In the genomic region with DNA sequence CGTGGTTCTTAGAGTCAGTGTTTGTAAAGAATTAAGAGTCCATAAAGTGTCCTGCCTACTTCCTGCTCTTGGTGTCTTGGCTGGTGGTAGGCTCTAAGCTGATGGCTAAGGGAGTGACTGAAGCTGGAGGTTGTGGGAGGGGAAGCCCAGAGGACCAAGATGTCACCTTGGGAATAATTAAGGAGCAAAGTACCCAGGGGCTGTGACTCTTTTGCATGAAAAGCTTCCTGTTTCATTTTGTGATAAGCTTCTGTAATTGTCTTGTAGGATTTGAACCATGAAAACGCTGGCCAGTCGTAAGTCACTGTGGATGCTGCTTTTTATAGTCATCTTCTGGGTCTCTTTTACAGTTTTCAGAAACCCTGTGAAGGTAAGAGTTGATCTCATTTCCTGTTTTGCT, we compare ENCODE assay signal across 29 mouse cellular contexts. TPM values are rescaled to one million over a fixed set of nuclear protein-coding genes. Genes with fewer than 3 reads are reported as not detected.
DNase-seq lines count a peak whose midpoint lies in the region; ATAC-seq and TF ChIP-seq lines count a peak whose summit lies in the region.
"Had no signal": no experiment of that assay in that cellular context is flagged by ENCODE, and none has a peak within 500 bp of the region (broad histone marks: within the 10 kb centered on the region; RNA-seq: fewer than 3 reads in every experiment).

No protein-coding gene starts in this region.

- DNase-seq in heart, adult 11 months = peak; percentile 39
- DNase-seq in heart, adult 9 months (ENCODE audit: low spot score in 2 of 2) = no peak
- DNase-seq in B cell, adult 2 months = peak; percentile 26 to 32
- DNase-seq in natural killer cell, adult 2 months (ENCODE audit: low spot score in 2 of 2) = peak; percentile 9 to 29
- no peak for DNase-seq in lung, adult 2 months
- DNase-seq in left cerebral cortex, adult 2 months (ENCODE audit: extremely low spot score in 1 of 2, low spot score in 2 of 2) = no peak
- DNase-seq: adrenal gland, postnatal 25 days; cerebellum, adult 2 months; cerebellum, postnatal 14 days; gastrocnemius, postnatal 14 days; heart, adult 18-20 months; kidney, adult 2 months; kidney, postnatal 10 days; layer of hippocampus, adult 9-11 months; liver, postnatal 0 days; lung, postnatal 4 days; right cerebral cortex, postnatal 25 days; spleen, adult 18-20 months; thymus, postnatal 4 days had no signal

- intact Hi-C loops in left cerebral cortex, adult 2 months (cut with DNase I) = no loop called here

- H3K4me1 ChIP-seq in lung, adult 2 months (ENCODE audit: control insufficient read depth, insufficient read depth, low read length) = no peaks in the 10 kb centered on the region
- H3K4me1 ChIP-seq: embryonic facial prominence, embryonic 10.5 days; embryonic facial prominence, embryonic 15.5 days; forebrain, embryonic 13.5 days; heart, embryonic 12.5 days; intestine, embryonic 15.5 days; midbrain, embryonic 13.5 days had no signal

- H3K27ac ChIP-seq in left cerebral cortex, adult 2 months = no peak overlapping the region
- H3K27ac ChIP-seq: embryonic facial prominence, embryonic 10.5 days; embryonic facial prominence, embryonic 15.5 days; forebrain, embryonic 13.5 days; intestine, embryonic 15.5 days; limb, embryonic 12.5 days; midbrain, embryonic 13.5 days had no signal

- 53% methylated on average over 3 of the region's 3 CpGs for WGBS in lung, adult 2 months

- TF ChIP-seq CTCF in lung, adult 2 months (IDR thresholded peaks at IDR 0.05; ENCODE audit: insufficient read depth, low read length) = no peak
- no peak for TF ChIP-seq CTCF in left cerebral cortex, adult 2 months (IDR thresholded peaks at IDR 0.05)

- ATAC-seq in granulocyte monocyte progenitor cell, adult 5-6 weeks (replicated peaks; ENCODE audit: poor library complexity, severe bottlenecking) = peak; percentile 37
- ATAC-seq: forebrain, embryonic 13.5 days; hindbrain, embryonic 16.5 days; intestine, embryonic 15.5 days; liver, postnatal 0 days; lung, postnatal 0 days; midbrain, embryonic 13.5 days had no signal

- TF ChIP-seq POLR2A in lung, adult 2 months (IDR thresholded peaks at IDR 0.05; ENCODE audit: borderline replicate concordance, extremely low read depth, low read depth, low read length) = no peak

- no peak overlapping the region for H3K4me3 ChIP-seq in lung, adult 2 months (replicated peaks; ENCODE audit: extremely low read depth, low read depth, low read length)
- no peak overlapping the region for H3K4me3 ChIP-seq in left cerebral cortex, adult 2 months
- H3K4me3 ChIP-seq: embryonic facial prominence, embryonic 10.5 days; embryonic facial prominence, embryonic 15.5 days; forebrain, embryonic 13.5 days; heart, embryonic 12.5 days; intestine, embryonic 15.5 days; limb, embryonic 12.5 days; midbrain, embryonic 13.5 days had no signal

RNA-seq across cellular contexts. Expression of a gene that starts 36.7 kb away (rescaled TPM):
- 0.17 and 4.9 TPM in 2 replicates for total RNA-seq in granulocyte monocyte progenitor cell, adult 5-6 weeks (2014; fragmentation: Nextera tagmentation)
- total RNA-seq in granulocyte monocyte progenitor cell, adult 5-6 weeks (2017) = 1.7 and 2.6 TPM in 2 replicates
- 3.0 and 3.1 TPM in 2 replicates for polyA plus RNA-seq in lung, adult 2 months (2012; rRNA removed)
- under 1 TPM; 0.16 to 0.32 TPM for total RNA-seq in left cerebral cortex, adult 2 months (2021)

Comparison
In these comparisons a context has a peak if more than half of its experiments do, and no peak if none do; other contexts are left out.
1. DNase-seq: peak in heart, adult 11 months (single experiment), B cell, adult 2 months (2 of 2) and natural killer cell, adult 2 months (2 of 2); none in heart, adult 9 months (0 of 2), lung, adult 2 months (single experiment) and left cerebral cortex, adult 2 months (0 of 2).